ENCODE assay signal across 40 mouse cellular contexts in genomic region chr15:99993100-99993499, GRCm38 (mm10). TPM values are rescaled to one million over a fixed set of nuclear protein-coding genes. Genes with fewer than 3 reads are reported as not detected.
"Had no signal": no experiment of that assay in that cellular context is flagged by ENCODE, and none has a peak within 500 bp of the region (broad histone marks: within the 10 kb centered on the region; RNA-seq: fewer than 3 reads in every experiment).

No protein-coding gene starts in this region.

- H3K4me1 ChIP-seq: heart, embryonic 10.5 days; heart, embryonic 12.5 days; heart, embryonic 13.5 days; heart, embryonic 15.5 days; hindbrain, embryonic 10.5 days; hindbrain, embryonic 12.5 days; hindbrain, embryonic 13.5 days; hindbrain, embryonic 15.5 days; intestine, embryonic 15.5 days; kidney, embryonic 15.5 days had no signal

- H3K9ac ChIP-seq: heart, embryonic 12.5 days; heart, embryonic 13.5 days; heart, embryonic 15.5 days; hindbrain, embryonic 12.5 days; hindbrain, embryonic 13.5 days; hindbrain, embryonic 14.5 days; hindbrain, embryonic 15.5 days; intestine, embryonic 15.5 days; kidney, embryonic 15.5 days had no signal

- DNase-seq: heart, postnatal 10 days; heart, postnatal 14 days; heart, postnatal 36 days; heart, postnatal 4 days; kidney, adult 11 months; kidney, adult 18-20 months; kidney, adult 2 months; kidney, adult 8-10 months; kidney, adult 9 months; kidney, postnatal 10 days; kidney, postnatal 14 days; kidney, postnatal 25 days; kidney, postnatal 36 days; kidney, postnatal 4 days; layer of hippocampus, adult 9-11 months; layer of hippocampus, postnatal 36 days had no signal

- H3K27ac ChIP-seq: heart, embryonic 10.5 days; heart, embryonic 13.5 days; heart, embryonic 15.5 days; hindbrain, embryonic 10.5 days; hindbrain, embryonic 12.5 days; hindbrain, embryonic 13.5 days; hindbrain, embryonic 14.5 days; hindbrain, embryonic 15.5 days; hindbrain, postnatal 0 days; intestine, embryonic 15.5 days; kidney, embryonic 15.5 days; kidney, postnatal 0 days; layer of hippocampus, adult 2 months had no signal

- H3K4me2 ChIP-seq: heart, embryonic 11.5 days; heart, embryonic 12.5 days; heart, embryonic 13.5 days; heart, embryonic 15.5 days; hindbrain, embryonic 12.5 days; hindbrain, embryonic 13.5 days; hindbrain, embryonic 14.5 days; hindbrain, embryonic 15.5 days; intestine, embryonic 15.5 days; kidney, embryonic 15.5 days had no signal

- H3K9me3 ChIP-seq: heart, embryonic 10.5 days; heart, embryonic 12.5 days; heart, embryonic 13.5 days; heart, embryonic 15.5 days; hindbrain, embryonic 10.5 days; hindbrain, embryonic 12.5 days; hindbrain, embryonic 13.5 days; hindbrain, embryonic 15.5 days; intestine, embryonic 15.5 days; kidney, embryonic 15.5 days had no signal

- H3K4me3 ChIP-seq: heart, embryonic 10.5 days; heart, embryonic 12.5 days; heart, embryonic 13.5 days; heart, embryonic 15.5 days; hindbrain, embryonic 10.5 days; hindbrain, embryonic 12.5 days; hindbrain, embryonic 13.5 days; hindbrain, embryonic 15.5 days; intestine, embryonic 15.5 days; kidney, embryonic 15.5 days; layer of hippocampus, adult 2 months had no signal

- H3K27me3 ChIP-seq: heart, embryonic 12.5 days; heart, embryonic 13.5 days; heart, embryonic 15.5 days; hindbrain, embryonic 12.5 days; hindbrain, embryonic 13.5 days; hindbrain, embryonic 15.5 days; intestine, embryonic 15.5 days; kidney, embryonic 15.5 days had no signal

RNA-seq across cellular contexts. Expression of gene Fam186a, which starts 26.2 kb away (rescaled TPM):
- total RNA-seq: heart, postnatal 10 days; hematopoietic stem cell, adult 5-6 weeks had no signal
- polyA plus RNA-seq: heart, embryonic 12.5 days; heart, embryonic 13.5 days; heart, embryonic 14.5 days; heart, embryonic 15.5 days; heart, embryonic 16.5 days; hindbrain, embryonic 10.5 days; hindbrain, embryonic 12.5 days; hindbrain, embryonic 13.5 days; hindbrain, embryonic 15.5 days; hindbrain, embryonic 16.5 days; hindbrain, postnatal 0 days; inflammation-experienced regulatory T-cells, adult 6 months; intestine, embryonic 15.5 days; intestine, embryonic 16.5 days; intestine, postnatal 0 days; kidney, embryonic 14.5 days; kidney, embryonic 15.5 days; kidney, postnatal 0 days; large intestine, adult 2 months had no signal
